Mouse (Mus musculus) 3T3-L1 (cell line): ENCODE measurements around the gene Plpp4.
A peak's percentile ranks its signal among the peaks of the same experiment; 100 is the strongest.

Experiments
- DNase-seq: peaks from one replicate; pipeline ENCODE4 v3.0.0-alpha.2; 2015; ENCODE audit warnings: low read depth, low spot score

Gene Plpp4

DNA sequence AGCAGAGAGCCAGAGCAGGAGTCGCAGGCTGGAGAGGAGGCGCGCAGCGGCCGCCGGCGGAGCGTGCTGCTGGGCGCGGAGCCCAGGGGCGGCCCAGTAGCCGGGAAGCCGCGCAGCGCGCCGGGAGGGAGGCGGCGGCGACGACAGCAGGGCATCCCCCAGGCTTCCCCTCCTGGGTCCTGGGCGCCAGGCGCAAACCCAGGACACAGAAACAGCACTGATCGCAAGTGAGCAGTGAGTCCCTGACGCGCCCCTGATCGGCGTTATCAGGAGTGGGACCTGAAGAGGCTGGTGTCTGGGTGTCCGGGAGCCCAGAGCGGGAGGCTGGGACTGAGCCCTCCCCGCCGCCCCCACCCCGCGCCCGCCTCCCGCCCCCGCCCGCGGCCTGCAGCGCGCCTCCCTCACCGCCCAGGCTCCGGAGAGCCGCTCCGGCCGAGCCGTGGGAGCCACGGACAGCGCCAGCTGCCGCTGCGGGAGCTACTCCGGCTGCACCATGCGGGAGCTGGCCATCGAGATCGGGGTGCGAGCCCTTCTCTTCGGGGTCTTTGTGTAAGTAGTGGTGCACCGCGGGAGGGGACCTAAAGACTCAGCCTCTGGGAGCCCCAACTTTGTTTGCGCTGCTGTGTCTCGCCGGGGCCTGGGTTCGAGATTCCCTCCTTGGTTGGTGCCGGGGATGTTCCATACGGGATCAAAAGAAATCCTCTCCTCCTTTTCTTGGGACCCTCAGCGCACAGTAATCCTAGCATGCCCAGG is at the start of gene Plpp4:
Gene Plpp4 (plus strand): TSS at position 411 of the 753 bp plus-strand sequence.
- DNase-seq, result no peak

DNA sequence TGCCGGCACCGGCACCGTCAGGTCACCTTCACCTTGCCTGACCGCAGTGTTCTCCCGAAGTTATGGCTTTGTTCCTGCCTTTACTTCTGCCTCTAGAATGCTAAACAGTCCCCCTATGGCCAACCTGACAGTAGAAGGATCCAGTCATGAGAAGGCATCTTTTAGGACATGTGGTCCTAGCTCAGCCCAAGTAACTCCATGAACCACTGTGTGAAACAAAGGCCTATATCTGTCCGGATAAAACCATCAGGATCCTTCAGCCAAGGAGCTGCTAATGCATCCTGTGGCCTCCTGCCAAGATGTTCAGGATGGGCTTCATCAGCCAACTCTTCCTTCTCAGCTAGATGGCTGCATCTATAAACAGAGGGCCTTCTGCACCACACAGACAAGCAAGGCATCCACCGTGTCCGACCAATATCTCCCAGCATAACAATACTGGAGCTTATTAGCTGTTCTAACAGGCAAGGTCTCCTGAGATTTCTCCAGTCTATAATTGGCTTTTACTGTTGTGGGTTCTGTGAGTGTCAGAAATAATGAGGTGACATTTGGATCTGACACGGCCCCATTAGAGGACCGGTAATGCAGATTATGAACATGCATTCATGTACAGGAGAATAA is 40.8 kb upstream of the Plpp4 start:
- DNase-seq, result no peak

DNA sequence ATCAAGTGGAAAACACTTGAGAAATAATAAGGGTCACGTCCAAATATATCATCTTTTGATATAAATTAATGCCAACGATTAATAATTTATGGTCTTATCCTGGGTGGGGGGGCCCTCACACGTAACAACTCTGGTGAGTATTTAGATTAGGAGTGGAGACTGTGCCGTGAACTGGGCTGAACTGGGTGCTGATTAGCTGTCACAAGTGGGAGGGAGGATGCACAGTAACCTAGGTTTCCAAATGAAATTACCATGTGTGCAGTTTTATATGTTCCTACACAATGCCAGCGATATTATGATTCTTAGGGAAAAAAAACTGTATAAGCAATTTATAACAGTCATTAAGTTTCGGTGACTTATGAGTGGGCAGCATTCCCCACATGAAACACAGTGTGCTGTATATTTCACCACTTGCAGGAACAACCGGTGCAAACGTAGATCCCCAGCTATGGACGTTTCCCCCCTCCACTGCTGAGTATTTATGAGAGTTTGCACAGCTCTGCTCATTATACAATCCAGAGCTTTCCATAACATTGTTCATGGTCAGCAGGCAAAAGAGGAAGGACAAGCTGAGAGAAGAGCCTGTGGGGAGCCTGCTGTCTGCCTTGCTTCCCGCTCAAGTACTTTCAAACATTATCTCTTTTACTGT is 40.2 kb upstream of the Plpp4 start:
- DNase-seq, result no peak

DNA sequence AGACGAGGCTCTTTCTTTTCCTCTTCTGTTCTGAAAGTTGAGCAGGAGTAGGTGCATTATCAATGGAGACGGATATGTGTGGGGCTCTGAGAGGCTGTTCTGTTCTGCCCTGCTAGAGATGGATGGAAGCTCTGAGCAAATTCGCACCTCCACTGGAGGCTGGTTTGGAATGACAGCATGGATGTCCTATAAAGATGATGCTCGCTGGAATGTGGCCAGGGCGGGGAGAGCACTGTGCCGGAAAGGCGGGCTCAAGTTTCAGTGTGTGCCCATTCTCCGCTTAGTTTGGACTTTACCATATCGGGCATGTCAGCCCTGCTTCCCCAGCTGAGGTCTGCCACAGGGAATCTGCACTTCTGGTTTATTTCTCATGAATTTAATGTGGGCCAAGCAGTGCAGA is 35.9 kb upstream of the Plpp4 start:
- no peak for DNase-seq

DNA sequence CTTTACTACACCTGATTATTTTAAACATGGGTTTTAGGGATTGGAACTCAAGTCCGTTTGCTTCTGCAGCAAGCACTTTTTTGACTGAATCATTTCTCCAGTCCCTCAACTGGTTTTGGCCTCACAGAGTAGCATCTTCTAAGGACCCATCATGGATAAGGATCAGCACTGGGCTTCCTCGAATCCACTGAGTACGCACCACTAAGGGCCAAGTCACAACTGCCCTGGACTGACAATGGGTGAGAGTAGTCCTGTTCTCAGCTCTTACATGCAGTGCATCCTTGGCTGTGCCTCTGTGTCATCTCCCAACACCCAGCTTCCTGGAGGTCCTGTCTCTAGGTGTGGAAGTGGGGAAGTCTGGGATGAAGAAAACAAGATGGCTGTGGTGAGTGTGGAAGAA is 35.2 kb upstream of the Plpp4 start:
- no peak for DNase-seq

DNA sequence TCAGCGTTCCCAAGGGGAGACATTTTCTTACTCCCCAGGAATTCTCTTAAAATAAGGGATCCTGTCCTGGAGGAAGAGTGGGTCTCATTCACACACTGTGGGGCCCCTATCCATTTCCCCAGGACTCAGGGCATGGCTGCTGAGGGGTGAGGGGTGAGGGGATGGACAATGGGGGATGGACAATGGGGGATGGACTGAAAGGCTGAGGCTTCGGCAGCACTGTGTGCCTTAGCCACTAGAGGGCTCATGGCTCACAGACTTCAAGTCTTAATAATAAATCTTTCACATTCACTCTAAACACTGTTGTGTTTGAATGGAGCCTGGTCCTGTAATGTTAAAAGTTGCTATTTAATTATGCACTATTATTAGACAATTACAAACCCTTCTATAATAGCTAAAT is 21.4 kb upstream of the Plpp4 start:
- peak; percentile 10 for DNase-seq

DNA sequence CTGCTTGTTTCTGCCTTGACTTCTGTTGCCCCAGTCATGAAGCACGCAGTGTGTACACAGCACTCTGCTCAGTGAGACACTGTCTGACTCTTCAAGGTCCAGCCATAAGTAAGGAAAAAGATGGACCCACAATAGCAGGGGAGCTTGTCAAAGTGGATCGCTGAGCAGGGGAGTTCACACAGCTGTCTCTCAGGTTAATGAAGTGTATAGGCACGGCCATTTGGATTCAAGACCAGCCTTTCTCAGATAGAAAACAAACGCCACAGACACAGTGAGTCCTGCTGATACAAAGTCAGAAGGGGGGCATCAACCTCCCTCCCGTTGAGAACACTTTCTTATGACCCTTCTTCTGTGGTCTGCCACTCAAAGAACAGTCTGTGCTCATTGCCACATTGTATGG is 20.8 kb upstream of the Plpp4 start:
- no peak for DNase-seq

DNA sequence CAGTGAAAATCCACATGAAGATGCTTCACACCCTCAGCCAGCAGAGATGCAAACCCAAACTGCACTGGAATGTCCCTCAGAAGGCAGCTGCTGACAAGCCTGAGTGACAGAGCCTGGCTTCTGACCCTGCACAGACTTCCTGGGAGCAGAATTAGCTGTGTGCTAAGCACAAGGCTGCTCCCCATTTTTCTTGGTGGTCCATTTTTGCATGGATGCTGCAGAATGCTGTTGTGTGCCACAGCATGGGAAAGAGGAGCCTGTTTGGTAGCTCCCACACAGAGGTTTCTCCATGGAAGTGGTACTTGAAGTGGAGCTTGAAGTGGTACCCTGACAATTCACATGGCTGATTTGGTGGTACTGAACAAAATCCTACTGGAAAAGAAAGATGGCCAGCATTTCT is 5.8 kb upstream of the Plpp4 start:
- DNase-seq, result no peak

DNA sequence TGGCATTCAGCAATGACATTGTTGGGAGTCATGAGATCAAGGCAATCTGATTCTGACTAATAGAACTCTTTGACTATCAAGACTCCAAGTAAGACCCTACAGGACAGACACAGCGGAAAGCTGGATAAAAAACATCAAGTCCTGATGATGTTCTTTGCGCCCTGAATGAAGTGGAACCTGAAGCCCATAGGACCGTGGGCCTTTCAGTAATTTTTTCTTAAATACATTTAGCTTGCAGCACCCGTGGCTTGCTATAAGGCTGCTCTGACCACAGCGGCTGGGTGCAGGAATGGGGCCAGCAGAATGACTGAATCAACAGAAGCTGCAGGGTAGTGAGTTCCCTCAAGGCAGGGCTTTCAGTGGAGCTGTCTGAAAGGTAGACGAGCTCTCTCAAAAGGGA is 3.4 kb upstream of the Plpp4 start:
- no peak for DNase-seq

DNA sequence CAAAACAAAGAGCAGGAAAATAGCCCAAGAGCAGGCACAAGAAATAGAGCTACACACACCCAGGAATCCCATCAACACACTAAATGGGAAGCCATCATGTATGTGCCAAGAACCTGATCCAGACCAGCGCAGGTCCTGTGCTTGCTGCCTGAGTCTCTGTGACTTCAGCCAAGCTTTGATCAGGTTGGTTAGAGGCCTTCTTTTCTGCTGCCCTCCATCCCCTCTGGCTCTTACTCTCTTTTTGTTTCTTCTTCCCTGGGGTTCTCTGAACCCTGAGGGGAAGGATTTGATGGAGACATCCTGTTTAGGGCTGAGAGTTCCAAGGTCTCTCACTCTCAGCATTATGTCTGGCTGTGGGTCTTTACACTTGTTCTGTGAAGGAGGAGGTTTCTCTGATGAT is 2.7 kb upstream of the Plpp4 start:
- no peak for DNase-seq

DNA sequence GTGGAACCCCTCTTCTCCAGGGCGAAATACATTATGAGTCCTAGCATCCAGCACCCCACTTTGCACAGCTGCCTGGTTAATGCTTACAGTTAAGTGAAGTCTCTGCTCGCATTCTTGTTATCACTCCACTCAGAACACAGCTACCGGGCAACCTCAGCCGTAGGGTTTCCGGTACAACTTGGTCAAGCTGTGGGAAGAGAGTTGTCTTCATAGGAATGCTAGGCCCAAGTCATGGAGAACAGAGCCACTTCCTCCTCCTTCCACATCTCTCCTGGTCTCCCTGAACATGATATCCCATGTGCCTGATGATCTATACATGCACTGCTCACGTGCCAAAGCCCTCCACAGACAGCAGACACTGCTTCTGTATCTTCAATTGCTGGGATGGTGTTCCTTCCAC is 1.4 kb upstream of the Plpp4 start:
- no peak for DNase-seq

DNA sequence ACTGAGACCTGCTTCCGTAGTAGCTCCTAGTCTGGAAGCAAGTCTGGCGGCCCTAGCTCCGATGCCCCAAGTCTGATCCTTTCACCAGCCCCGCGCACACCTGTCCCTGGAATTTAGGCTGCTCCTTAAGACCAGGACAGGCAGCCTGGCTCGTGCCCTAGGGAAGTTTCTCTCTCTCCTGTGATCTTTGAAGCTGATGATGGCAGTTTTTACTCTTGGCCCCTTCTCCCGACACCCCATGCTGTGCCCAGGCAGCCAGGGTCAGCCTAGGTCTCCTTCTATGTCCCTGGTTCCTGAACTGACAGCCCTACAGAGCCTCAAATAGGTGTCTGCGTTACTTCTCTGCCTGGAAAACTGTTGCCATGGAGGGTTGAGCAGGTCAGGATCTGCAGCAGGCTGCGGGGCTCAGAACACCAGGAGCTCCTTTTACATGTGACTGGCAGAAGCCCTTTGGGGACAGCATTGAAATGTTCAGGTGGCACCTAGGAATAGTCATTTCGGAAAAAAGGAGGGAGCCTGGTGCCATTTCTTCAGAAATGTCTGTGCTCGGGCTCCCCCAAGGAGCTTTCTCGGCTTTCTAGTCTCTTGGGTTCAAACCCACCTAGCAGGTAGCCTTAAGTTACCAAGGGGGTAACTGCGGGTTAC is 665 bp downstream of the Plpp4 start:
- no peak for DNase-seq

DNA sequence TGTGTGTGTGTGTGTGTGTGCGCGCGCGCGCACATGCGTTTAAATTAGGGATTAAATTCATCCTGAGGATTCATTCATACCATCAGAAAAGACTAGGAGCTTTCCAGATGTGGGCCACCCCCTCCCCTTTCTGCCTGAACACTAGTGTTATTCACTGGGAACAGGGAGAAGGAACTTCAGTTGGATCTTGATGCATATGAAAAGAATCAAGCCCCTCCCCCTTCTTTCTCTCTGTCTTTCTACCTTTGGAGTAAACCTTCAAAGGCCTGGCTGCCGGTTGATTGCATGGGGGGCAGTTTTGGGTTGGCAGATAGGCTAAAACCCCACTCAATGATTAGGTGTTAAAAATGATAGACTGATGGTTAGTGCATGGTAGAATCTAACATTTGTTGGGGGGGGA is 1.5 kb downstream of the Plpp4 start:
- DNase-seq, result no peak

DNA sequence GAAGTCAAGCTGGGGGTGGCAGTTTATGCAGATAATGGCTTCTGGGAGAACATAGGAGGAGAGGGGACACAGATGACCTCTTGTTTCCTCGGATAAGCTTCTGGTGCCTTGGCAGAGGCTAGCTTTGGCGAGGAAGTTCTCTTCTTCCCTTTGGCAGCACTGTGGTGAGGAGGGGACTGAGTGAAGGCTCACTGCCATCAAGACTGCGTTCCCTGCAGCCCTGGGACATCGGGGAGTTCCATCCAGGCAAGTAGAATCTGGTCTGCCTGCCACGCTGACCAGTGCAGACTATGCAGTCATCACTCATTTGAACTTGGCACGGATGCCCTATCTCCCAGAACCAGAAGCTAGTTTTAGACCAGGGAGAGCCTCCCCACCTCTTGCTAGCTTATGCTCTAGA is 2.4 kb downstream of the Plpp4 start:
- DNase-seq, result no peak

DNA sequence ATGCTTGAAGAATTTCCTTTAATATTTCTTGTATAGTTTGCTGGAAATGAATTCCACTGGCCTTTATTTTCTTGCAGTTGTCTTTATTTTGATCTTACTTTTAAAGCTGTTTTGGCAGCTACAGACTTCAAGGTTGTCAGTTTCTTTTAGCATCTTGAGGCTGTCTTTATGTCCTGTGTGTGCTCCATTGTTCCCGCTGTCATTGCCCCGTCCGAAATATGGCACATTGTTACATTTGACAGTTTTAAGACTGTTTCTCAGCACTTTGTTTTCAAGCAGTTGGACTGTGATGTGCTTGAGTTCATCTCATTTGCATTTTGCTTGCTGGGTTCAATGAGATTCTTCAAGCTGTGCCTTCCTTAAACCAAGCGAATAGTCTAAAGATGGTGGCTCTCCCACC is 17.0 kb downstream of the Plpp4 start:
- no peak for DNase-seq

DNA sequence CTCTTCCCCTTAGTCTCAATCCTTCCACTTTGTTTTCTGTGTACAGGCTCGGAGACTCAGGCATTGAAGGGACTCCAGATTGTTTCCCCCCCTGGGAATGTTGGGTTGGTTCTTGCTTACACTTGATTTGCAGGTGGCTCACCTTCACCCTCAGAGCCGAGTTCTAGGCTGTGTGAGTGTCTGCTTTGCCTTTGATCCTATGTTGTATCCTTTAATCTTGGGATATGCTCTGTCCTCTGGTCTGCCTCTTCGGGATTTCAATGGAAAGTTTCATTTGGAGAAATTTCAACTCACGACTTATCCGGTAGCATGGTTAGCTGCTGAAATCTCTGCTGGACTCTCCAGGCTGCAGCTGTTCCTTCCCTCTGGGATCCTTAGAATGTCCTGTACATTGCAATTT is 17.9 kb downstream of the Plpp4 start:
- no peak for DNase-seq

DNA sequence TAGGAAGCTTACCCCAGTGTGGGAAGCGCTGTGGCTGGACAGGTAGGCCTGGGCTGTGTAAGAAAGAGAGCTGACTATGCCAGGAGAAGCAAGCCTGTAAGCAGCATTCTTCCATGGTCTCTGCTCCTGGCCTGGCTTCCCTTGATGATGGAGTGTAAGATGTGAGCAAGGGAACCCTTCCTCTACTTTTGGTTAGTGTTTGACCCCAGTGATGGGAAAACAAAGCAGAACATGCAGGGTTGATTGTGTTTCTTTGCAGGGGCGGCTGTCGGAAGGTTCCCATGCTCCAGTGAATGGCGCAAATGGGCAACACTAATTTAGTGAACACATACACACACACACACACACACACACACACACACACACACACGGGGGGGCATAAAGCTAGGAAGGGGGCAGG is 20.9 kb downstream of the Plpp4 start:
- no peak for DNase-seq

DNA sequence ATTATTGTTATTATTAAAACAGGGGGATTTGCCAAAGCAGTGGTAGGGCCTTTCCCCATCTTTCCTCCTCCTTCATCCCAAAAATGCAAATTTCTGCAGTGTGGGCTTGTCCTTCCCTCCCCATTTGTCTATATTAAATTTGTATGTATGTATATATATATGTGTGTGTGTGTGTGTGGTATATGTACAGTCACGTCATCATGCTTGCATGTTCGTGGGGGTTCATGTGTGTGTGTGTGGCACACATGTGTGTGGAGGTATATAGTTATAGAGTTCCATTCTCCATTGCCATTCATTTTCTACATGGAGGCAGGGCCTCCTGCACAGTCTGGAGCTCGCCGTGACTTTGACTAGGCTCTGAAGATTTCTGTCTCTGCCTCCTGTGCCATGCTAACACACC is 22.0 kb downstream of the Plpp4 start:
- DNase-seq, result no peak

DNA sequence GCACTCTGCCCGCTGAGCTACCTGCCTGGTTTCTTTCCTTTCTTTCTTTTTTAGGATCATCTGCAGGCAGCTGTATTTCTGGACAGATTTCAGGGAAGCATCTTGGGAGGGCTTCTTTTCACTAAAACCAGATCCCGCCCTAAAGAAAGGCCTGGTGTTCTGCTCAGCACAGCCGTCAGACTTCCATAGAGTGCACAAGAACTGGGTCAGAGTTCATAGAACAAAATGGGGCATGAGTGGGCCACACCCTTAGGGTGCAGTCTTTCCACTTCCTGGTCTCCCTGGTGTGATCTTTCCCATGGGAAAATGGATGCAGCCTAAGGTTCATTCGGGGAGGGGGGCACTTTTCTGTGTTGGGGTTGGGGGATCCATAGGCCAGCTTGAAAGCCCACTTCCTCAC is 22.4 kb downstream of the Plpp4 start:
- DNase-seq, result no peak

DNA sequence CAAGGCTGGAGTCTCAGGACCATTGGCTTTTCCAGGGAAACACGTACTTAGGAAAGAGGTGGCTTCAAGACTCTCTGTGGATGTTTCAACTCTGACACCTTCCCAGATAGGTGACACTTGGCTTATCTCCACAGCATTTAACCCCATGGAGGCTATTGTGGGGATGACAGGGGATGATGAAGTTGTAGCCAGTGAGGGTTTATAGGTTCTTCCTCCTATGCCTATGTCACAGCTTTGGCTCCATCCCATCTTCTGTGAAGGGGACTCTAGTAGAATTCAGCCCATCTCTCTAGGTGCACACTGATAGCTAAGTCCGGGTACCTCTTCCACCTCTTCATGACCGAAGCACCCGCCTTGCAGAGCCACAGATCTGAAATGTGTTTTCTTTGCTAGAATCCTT is 25.1 kb downstream of the Plpp4 start:
- no peak for DNase-seq

DNA sequence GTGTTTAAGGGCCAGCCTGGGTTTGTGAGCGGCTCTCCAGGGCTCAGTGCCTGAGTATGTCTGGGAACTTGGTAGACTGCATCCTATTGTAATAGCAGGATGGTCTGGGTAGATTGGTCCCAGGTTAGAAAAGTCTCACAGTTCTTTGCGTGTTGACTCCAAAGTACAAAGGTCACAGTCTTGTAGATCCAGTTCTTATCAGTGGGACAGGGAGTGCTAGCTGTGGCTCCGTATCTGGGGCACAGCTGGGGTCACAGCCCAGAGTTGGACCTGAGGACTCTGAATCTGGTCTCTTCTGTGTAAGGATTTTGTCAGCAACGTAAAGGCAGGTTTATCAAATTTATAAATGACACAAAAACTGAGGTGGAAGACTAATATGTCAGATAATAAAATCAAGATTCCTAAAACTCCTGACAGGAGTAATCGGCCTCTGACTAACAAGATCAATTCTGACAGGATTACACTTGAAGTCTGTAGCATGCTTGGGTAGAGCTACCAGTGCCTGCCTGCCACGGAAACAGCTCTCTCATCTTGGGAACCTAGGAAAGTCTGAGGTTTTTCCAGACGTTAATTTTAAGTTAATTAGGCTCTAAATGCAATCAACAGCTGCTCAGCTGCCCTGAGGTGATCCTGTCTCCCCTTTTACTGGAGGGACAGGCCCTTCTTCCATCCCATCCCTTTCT is 28.5 kb downstream of the Plpp4 start:
- DNase-seq, result no peak

DNA sequence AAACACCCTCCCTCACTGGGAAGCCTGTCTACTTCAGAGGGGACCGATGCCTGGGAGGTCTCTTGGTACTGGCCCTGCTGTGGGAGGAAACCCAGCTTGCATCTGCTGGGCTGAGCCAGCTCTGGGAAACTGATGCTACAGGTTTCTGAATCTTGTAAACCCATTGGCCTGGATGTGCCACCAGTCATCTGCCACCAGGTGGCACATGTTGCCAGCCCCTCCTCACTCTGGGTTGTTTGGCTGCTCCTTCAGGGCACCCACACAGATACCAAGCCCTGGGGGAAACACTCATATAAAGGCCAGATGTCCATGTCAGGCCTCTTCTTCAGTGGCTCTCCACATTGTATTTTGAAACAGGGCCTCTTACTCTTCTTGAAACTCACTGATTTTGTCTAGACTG is 36.4 kb downstream of the Plpp4 start:
- peak; percentile 1 for DNase-seq
